Mouse (Mus musculus) stomach, embryonic 14.5 days (tissue): ENCODE measurements around the gene Dock6. TPM values are rescaled to one million over a fixed set of nuclear protein-coding genes. Genes with fewer than 3 reads are reported as not detected.
A peak's percentile ranks its signal among the peaks of the same experiment; 100 is the strongest.

Experiments used
- ATAC-seq: fragments of 200-750 bp; cut with Nextera tagmentation; 2 replicates; pipeline ENCODE4 v1.8.0; 2017; ENCODE audit warnings: low read depth, moderate TSS enrichment; ENCODE audit not compliant: insufficient number of reproducible peaks, insufficient read depth, low FRiP score
- H3K27ac ChIP-seq: fragments of 300-500 bp; sonication (generic); 2 replicates; pipeline ENCODE4 v1.5.1; 2014; ENCODE audit warnings: mild to moderate bottlenecking, low read length, moderate library complexity, mixed read lengths
- H3K27me3 ChIP-seq: fragments of 300-500 bp; sonication (generic); 2 replicates; pipeline ENCODE4 v1.6.1; 2014; ENCODE audit warnings: low read length, control low read depth, mixed read lengths; ENCODE audit not compliant: control insufficient read depth, insufficient read depth
- H3K36me3 ChIP-seq: fragments of 300-500 bp; sonication (generic); 2 replicates; pipeline ENCODE4 v1.6.1; 2014; ENCODE audit warnings: mild to moderate bottlenecking, control low read depth, low read length, moderate library complexity, mixed read lengths; ENCODE audit not compliant: control insufficient read depth, insufficient read depth
- H3K4me1 ChIP-seq: fragments of 300-500 bp; sonication (generic); 2 replicates; pipeline ENCODE4 v1.6.1; 2014; ENCODE audit warnings: low read length, control low read depth, mixed read lengths; ENCODE audit not compliant: control insufficient read depth, insufficient read depth
- H3K4me2 ChIP-seq: fragments of 300-500 bp; sonication (generic); replicated peaks from 2 replicates; pipeline ENCODE4 v1.6.1; 2014; ENCODE audit warnings: low read depth, low read length, control low read depth
- H3K4me3 ChIP-seq: fragments of 300-500 bp; sonication (generic); 2 replicates; pipeline ENCODE4 v1.5.1; 2014; ENCODE audit warnings: low read depth, low read length, control low read depth
- H3K9ac ChIP-seq: fragments of 300-500 bp; sonication (generic); replicated peaks from 2 replicates; pipeline ENCODE4 v1.6.1; 2014; ENCODE audit warnings: low read depth, mild to moderate bottlenecking, control low read depth, low read length, moderate library complexity, mixed read lengths
- H3K9me3 ChIP-seq: fragments of 300-500 bp; sonication (generic); 2 replicates; pipeline ENCODE4 v1.6.1; 2016; ENCODE audit warnings: low read depth, low read length, control low read depth; ENCODE audit not compliant: control insufficient read depth
- WGBS: fragments of 180-500 bp; shearing (Covaris S2); extraction: QIAGEN DNeasy Blood & Tissue Kit; methylation state at CpG from one replicate; pipeline ENCODE4 v1.1.7; 2014; 5-methylcytosine and 5-hydroxymethylcytosine counted together
- polyA plus RNA-seq: library from polyadenylated mRNA; unstranded; fragments of >200 nt; fragmentation: Nextera tagmentation; extraction: Ambion mirVana; gene quantifications from 2 replicates; pipeline ENCODE4 v1.2.1, GENCODE M21; 2014

The Dock6 gene
- polyA plus RNA-seq, 1 experiment from 2014 or later: 45.1 TPM

GRCm38 (mm10) chr9:21799010-21799350, 53.5 kb downstream of the Dock6 start:
- no peaks in the 10 kb centered on the region for H3K27me3 ChIP-seq
- H3K9ac ChIP-seq: 0 out of 2 replicates have a peak overlapping the region, but pooled peaks have one; percentile 68
- H3K4me3 ChIP-seq: peak overlapping the region; percentile 58
- H3K27ac ChIP-seq: peak overlapping the region; percentile 91; the same call in 1 of the 2 replicates
- ATAC-seq: no peak
- peak overlapping the region; percentile 57 for H3K4me2 ChIP-seq
- 33% methylated on average over 3 of the region's 3 CpGs for WGBS
- no peaks in the 10 kb centered on the region for H3K9me3 ChIP-seq
- H3K36me3 ChIP-seq: peaks cover 31% of the 10 kb centered on the region
- H3K4me1 ChIP-seq: peaks cover 25% of the 10 kb centered on the region

GRCm38 (mm10) chr9:21798345-21799009, 54.0 kb downstream of the Dock6 start, which contains the start of gene Kank2:
Kank2 (minus strand) TSS chr9:21798744.
- Histone ChIP-seq H3K4me2 (peak within 1 kb of the TSS; percentile 57), H3K36me3 (peaks cover 36% of the 10 kb centered on the region), H3K9me3 (no peaks in the 10 kb centered on the region), H3K27me3 (no peaks in the 10 kb centered on the region), H3K4me1 (peaks cover 25% of the 10 kb centered on the region), H3K4me3 (peak within 1 kb of the TSS; percentile 58), H3K27ac (peak within 1 kb of the TSS; percentile 91), H3K9ac (peak within 1 kb of the TSS; percentile 68)
- under 1% methylated on average over 52 of the region's 52 CpGs for WGBS
- peak; percentile 82 for ATAC-seq

GRCm38 (mm10) chr9:21797921-21798344, 54.5 kb downstream of the Dock6 start:
- Histone ChIP-seq H3K27me3 (no peaks in the 10 kb centered on the region), H3K4me1 (peaks cover 28% of the 10 kb centered on the region), H3K4me3 (peak overlapping the region; percentile 58), H3K27ac (peak overlapping the region; percentile 91), H3K4me2 (peak overlapping the region; percentile 57), H3K9ac (peak overlapping the region; percentile 68), H3K9me3 (no peaks in the 10 kb centered on the region), H3K36me3 (peaks cover 41% of the 10 kb centered on the region)
- WGBS: under 1% methylated on average over 24 of the region's 26 CpGs
- ATAC-seq: peak; percentile 59

- H3K9ac ChIP-seq: no peak overlapping the region
- H3K27me3 ChIP-seq: no peaks in the 10 kb centered on the region
- 65% methylated on average over 3 of the region's 3 CpGs for WGBS
- H3K36me3 ChIP-seq: peaks cover 43% of the 10 kb centered on the region
- peak overlapping the region; percentile 91; the same call in 1 of the 2 replicates for H3K27ac ChIP-seq
- no peak for ATAC-seq
- no peaks in the 10 kb centered on the region for H3K9me3 ChIP-seq
- H3K4me3 ChIP-seq: peak overlapping the region; percentile 58
- H3K4me2 ChIP-seq: peak overlapping the region; percentile 57
- peaks cover 38% of the 10 kb centered on the region for H3K4me1 ChIP-seq
Observed at GRCm38 (mm10) chr9:21796919-21797318, 55.5 kb downstream of the Dock6 start.

GRCm38 (mm10) chr9:21796259-21796658, 56.2 kb downstream of the Dock6 start:
- ATAC-seq: no peak
- H3K4me1 ChIP-seq: peaks cover 42% of the 10 kb centered on the region

GRCm38 (mm10) chr9:21795579-21795978, 56.9 kb downstream of the Dock6 start:
- H3K9me3 ChIP-seq: no peaks in the 10 kb centered on the region
- H3K27ac ChIP-seq: 0 out of 2 replicates have a peak overlapping the region, but pooled peaks have one; percentile 91
- peaks cover 34% of the 10 kb centered on the region for H3K36me3 ChIP-seq
- H3K9ac ChIP-seq: peak overlapping the region; percentile 26; the same call in 1 of the 2 replicates
- 74% methylated on average over 5 of the region's 5 CpGs for WGBS
- ATAC-seq: no peak
- H3K27me3 ChIP-seq: no peaks in the 10 kb centered on the region
- peaks cover 42% of the 10 kb centered on the region for H3K4me1 ChIP-seq
- peak overlapping the region; percentile 57 for H3K4me2 ChIP-seq
- H3K4me3 ChIP-seq: peak overlapping the region; percentile 58; the same call in 1 of the 2 replicates

More at GRCm38 (mm10) chr9:21796259-21796658, 56.2 kb downstream of the Dock6 start:
- 30% methylated on average over 3 of the region's 3 CpGs for WGBS
- H3K36me3 ChIP-seq: peaks cover 40% of the 10 kb centered on the region
- no peaks in the 10 kb centered on the region for H3K9me3 ChIP-seq
- peak overlapping the region; percentile 91; the same call in 1 of the 2 replicates for H3K27ac ChIP-seq
- H3K9ac ChIP-seq: peak overlapping the region; percentile 26
- H3K4me3 ChIP-seq: peak overlapping the region; percentile 58
- peak overlapping the region; percentile 57 for H3K4me2 ChIP-seq
- no peaks in the 10 kb centered on the region for H3K27me3 ChIP-seq

GRCm38 (mm10) chr9:21794925-21795324, 57.5 kb downstream of the Dock6 start:
- H3K36me3 ChIP-seq: peaks cover 39% of the 10 kb centered on the region
- H3K4me1 ChIP-seq: peaks cover 42% of the 10 kb centered on the region

GRCm38 (mm10) chr9:21794344-21794834, 58.0 kb downstream of the Dock6 start:
- Histone ChIP-seq H3K27ac (no peak overlapping the region), H3K9ac (no peak overlapping the region), H3K4me2 (no peak overlapping the region), H3K4me1 (peaks cover 42% of the 10 kb centered on the region), H3K9me3 (no peaks in the 10 kb centered on the region), H3K36me3 (peaks cover 41% of the 10 kb centered on the region), H3K4me3 (no peak overlapping the region), H3K27me3 (no peaks in the 10 kb centered on the region)
- WGBS: 94% methylated on average over 18 of the region's 18 CpGs
- no peak for ATAC-seq

More at GRCm38 (mm10) chr9:21794925-21795324, 57.5 kb downstream of the Dock6 start:
- Histone ChIP-seq H3K9ac (no peak overlapping the region), H3K27ac (no peak overlapping the region), H3K27me3 (no peaks in the 10 kb centered on the region), H3K4me3 (no peak overlapping the region), H3K9me3 (no peaks in the 10 kb centered on the region), H3K4me2 (no peak overlapping the region)
- ATAC-seq: no peak
- WGBS: 89% methylated on average over 25 of the region's 25 CpGs
